Mouse (Mus musculus) retina, postnatal 1 day (tissue): Measurements from ENCODE around the gene Supt3.

Experiments
- DNase-seq: peaks from one replicate; pipeline ENCODE4 v3.0.0-alpha.2; 2012

Gene Supt3

DNA sequence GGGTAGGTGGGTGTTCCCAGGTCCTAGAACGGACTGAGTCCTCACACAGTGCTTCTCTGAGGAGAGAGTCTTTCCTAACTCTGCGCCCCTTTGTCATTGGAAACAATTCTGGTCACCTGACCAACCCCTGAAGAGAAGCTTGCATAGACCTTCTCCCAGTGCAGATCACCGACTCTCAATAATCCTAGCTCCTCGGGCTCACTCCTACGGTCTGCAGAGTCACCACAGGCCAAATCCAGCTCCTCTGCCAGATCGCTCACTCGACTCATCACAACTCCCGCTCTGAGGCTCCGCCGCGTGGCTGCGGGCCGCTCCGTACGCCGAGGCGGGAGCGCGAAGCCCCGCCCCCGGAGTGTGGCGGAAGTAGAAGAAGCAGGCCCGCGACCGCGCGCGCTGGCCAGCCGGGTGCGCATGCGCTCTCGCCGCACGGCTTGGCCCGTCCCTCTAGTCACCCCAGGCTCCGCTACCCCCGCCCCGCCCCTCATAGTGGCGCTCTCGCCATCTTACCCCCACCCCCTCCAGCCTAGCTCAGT, at the start of gene Supt3:
Gene Supt3, plus strand, starts transcription at position 415 of the 533 bp plus-strand sequence.
- peak; percentile 97 for DNase-seq

DNA sequence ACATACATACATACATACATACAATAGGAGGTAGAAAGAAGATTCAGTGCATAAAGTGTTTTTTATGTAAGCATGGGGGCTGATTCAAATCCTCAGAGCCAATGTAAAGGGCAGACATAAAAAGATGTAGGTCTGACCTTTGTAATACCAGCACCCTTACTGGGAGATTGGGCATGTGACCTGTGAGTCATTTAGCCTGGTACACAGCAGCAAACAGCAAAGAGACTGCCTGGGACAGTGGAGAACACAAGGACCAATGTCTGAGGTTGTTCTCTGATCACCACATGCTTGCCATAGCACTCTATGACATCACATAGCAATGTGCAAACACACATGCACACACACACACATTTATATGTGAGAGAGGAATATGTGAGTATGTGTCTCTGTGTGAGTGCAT, 49.3 kb upstream of the Supt3 start:
- no peak for DNase-seq

DNA sequence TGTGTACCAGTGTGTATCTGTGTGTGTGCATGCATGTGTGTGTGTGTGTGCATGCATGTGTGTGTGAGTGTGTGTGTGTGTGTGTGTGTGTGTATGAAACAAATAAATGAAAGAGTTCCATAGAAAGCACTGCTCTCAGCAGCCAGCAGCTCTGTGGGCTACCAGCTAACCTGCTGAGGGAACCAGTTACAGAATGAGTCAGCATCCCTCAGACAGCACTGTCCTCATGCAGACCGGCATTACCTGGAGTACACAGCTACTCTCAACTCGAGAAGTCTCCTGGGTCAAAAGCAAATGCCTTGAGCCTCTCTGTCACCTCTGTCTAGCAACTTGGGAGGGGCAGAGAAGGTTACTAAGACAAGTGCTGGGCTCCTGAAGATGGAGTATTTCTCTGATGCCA, 48.5 kb upstream of the Supt3 start:
- no peak for DNase-seq

DNA sequence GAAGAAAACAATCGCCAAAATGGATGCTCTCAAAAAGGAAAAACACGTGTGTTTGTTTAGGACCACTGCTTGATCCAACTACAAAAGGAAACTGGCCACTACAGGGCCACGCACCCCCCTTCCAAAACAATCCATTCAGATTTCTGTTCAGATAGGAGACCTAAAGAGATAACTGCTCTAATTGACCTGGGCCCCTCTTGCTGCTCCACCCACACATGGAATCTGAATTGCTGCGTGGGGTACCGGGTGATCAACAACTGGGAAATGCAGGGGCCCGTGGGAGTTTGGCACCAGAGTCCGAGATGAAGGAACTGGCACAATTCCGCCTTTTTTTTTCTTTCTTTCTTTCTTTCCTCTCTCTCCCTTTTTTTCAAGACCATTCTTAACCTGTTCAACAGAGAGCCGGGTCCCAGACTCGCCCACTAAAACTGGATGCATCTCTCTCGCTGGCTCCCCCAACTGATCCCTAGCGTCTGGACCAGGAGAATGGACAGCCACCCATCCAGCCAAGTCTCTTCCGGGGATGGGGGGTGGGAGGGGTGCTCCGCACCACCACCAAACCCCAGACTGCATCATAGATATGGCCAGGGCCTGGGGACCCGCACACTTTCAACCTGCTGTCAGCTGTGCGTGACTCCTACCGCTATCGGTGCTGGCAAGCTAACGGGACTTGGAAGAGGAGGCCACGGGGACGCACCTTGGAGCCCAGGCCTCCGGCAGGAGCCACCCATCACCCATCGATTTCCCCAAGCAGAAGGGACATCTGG, 43.2 kb upstream of the Supt3 start:
- DNase-seq, result peak; percentile 30

DNA sequence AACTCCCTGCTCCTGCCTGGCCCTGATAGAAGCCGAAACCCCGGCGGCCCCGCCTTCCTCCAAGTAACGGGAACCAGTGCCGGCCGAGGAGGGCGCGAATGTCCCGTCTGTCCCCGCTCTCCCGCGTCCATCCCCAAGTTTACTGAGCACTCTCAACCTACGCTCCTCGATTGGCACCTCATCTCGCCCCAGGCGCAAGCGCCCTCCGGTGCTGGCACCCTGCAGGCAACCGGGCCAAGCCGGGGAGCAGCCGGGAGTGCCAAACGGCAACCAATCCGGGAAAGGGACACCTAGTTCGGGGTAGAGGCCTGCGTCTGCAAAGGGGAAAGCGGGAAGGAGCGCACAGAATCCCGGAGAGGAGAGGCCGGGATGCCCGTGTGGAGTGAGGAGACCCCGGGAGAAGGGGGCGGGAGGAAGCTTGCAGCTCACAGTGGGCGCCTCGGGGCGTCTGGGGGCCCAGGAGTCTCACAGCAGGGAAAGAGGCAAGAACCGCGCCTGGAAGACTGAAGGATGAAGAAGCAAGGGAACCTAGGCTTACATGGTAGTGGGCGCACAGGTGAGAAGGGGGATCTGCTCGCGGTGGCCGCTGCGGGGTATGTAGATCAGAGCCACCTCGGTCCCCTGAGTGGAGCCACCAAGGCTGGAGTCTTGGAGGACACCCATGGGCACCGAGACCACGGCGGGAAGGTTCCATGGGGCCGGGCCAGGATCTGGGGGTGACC, 42.3 kb upstream of the Supt3 start:
- DNase-seq, result peak; percentile 61

DNA sequence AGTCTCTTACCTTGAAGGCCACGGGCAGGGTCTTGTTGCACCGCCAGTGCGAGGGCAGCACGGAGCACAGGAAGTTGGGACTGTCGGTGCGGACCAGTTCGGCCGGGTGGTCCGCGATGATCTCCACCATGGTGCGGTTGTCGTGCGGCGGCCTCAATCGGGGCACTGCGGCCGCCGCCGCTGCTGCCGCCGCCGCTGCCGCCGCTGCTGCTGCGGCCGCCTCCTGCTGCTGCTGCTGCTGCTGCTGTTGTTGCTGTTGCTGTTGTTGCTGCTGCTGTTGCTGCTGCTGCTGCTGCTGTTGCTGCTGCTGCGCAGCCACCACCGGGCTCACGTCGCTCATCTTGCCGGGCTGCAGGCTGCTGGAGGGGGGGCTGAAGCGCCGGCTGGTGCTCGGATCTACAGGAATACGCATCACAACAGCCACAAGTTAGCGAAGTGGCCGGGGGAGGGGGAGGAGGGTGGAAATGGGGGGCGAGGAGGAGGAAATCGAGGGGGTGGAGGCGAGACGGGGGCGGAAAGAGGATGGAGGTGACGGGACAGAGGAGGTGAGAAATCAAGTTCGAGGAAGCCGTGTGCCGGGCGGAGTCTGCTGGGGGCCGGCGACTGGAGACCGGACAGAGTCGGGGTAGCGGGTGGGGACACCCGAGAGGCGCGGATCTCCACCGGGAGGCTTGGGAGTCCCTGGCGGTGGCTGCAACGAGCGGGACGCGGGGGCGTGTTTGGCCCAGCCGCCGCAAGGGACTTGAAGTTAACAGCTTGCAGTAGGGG, 41.5 kb upstream of the Supt3 start:
- peak; percentile 61 for DNase-seq

DNA sequence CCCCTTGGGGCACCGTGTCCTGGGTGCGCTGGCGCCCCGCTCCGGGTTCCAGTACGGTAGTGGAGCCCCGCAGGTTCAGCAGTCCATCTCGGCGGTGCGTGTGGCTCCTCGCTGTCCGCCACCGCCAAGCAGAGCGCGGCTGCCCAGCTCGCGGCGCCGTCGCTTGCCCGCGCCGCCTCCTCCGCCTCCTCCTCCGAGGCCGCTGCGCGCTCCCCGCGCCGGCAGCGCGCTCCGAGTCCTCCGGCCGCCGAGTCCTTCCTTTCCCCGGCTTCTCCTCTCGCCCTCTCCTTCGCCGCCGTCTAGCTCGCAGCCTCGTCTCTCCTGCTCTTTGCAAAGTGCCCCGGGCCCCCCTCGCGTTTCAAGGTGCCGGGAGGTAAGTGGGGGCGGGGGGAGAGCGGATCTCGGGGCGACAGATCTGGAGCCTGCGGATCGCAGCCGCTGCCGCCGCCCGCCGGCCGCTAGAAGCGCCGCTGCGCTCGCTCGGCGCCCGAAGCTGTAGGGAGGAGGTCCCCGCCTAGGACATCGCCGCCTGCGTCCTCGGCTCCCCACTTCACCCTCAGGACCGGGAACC, 40.9 kb upstream of the Supt3 start:
- DNase-seq, result peak; percentile 83

DNA sequence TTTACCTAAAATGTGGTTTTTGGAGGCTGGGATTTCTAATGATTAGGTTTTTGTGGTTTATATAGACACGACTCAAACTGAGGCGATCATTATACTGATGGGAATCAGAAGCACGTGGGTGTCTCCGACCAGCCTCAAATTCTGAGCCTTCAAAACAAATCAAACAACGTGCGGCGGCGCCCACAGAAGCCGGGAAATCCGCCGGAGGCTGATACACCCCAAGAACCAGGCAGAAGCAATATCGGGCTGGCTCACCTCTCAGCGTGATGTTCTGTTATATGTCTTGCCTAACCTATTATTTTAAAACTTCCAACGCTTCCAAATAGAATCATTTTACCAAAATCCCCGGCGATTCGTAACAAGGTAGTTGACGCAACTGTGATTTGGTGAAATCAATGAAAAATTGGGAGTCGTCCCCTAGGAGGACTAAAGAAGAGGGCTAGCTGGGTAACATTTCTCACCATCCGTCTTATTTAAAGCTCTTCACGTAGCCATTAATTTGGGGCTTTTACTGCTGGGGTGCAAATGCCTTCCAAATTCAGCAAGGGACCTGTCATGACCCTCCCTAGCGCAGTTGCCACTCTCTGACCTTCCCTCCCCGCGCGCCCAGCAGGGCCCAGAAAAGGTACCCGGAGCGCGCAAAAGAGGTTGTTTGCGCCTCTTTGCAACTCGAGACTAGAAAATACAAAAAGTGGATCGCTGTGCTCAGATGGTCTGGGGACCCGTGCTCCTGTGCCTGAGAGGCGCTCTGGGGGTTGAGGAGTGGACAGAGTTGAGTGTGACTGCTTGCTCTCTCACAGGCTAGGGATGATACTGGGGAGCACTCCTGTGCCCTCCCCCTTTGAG, 39.5 kb upstream of the Supt3 start:
- peak; percentile 35 for DNase-seq

DNA sequence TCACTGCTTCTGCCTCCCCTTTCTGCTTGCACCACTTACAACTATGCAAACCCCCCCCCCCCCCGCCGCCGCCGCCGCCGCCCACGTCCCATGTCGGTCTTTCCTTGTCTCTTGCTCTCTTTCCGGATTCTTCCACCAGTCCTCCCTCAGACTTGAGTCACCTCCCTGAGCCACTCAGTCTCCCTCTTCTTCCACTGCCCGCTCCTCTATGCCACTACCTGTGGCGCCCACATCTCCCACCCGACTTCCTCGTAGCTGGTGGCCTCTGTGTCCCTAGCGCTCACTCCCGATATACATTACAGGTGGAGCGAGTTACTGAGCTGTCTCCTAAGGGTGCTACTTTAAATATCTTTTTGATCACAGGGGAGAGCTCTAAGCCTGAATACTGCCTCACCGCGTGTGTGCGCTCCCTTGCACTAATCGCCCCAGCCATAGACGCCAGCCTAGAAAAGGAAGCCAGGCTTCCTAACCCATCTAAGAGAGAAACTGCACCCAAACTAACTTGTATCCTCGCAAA, 38.8 kb upstream of the Supt3 start:
- DNase-seq, result peak; percentile 34

DNA sequence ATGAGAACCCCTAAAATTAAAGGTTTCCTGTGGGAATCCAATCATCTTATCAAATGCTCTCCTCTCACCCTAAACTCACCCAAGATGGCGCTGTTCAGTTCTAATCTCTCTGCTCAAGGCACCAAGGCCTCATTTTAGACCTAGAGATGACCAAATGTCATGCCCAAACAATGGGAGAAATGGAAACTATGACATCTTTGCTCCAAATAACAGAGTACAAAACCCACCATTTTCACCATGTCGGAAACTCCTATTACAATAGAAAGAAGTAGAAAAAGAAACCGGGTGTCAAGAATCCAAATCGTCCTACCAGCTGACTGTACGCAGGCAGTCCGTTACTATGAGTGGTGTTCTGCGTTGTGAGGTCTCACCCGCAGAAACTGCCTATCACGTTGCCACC, 34.7 kb upstream of the Supt3 start:
- no peak for DNase-seq

DNA sequence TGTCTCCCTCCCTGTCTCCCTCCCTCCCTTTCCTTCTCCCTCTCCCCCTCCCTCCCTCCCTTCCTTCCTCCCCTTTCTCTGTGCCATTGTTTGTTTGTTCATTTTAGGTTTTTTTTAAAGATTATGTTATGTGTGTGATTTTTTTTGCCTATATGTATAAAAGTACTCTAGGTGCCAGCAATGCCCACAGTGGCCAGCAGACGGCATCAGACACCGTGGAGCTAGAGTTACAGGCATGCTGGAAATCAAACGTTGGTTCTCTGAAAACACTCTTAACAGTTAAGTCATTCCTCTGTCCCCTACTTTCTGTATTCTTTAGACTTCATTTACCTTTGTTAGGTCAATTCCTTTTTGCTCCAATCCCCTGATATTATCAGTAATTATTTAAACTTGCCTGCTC, 33.2 kb upstream of the Supt3 start:
- no peak for DNase-seq

DNA sequence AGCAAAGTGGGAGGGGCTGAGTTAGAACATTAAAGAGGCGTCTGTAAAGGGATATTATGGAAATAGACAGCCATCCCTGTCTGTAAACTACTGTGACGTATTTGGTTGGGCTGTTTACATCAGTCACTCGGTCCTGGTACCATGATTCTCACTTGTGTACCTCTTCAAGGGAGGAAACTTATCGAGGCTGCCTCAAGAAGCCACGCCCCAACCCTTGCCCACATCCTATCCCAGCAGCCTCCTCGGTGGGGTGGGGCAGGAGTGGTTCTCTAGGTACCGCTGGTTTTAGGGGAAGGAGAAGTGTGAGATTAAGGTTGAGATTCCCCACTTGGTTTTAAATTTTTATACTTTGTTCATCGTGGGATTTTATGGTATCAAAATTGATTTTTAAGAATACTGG, 31.6 kb upstream of the Supt3 start:
- DNase-seq, result no peak

DNA sequence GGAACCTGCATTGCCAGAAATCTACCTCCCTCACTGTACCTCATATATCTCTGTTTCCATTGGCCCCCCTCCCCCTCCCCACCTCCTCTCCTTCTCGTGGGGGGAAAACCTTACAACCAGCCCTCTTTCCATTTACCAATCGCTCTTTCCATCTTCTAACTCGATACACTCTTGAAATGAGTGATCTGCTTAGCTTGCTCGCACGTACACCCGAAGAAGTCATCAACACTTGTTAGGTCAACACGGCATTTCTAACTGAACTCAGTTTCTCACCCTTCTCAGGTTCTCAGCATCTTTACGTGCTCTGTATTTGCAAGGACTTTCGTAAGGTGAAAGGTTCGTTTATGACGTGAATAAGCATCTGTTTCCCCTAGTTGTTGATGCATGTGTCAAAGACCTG, 10.6 kb upstream of the Supt3 start:
- no peak for DNase-seq

DNA sequence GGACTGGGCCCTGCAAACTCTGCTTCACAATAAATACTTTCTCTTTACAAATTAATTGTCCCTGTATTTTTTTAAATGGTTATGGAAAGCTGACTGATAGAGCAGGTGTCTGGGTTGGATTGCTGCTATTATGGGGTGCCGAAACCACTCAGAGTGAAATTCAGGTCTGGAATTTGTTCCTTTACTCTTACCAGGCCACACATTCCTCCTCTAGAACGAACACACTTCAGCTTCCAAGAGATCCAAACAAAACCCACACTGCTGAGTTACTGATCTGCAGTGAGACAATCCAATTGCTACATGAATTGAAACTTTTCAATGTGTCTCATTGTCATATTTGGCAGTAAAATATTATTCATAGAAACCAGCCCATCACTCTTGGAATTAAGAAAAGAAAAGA, 10.0 kb upstream of the Supt3 start:
- DNase-seq, result no peak

DNA sequence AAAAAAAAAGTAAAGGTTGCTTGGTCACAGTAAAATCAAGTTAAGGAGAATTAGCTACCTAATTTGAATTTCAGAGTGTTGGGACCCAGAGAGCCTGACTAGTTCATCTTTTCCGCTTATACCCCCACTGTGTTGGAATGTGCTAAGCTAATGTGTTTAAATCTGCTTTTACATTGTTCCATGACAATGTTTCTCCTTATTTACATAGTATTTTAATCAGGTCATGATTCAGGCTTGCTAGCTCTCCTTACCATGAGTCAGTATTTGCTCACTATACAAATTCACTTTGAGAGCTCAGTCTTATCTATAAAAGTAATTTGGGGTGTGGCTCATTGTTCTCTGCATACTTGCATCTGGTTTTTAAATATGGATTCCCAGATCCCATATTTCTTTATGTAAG, 9.6 kb upstream of the Supt3 start:
- DNase-seq, result no peak

DNA sequence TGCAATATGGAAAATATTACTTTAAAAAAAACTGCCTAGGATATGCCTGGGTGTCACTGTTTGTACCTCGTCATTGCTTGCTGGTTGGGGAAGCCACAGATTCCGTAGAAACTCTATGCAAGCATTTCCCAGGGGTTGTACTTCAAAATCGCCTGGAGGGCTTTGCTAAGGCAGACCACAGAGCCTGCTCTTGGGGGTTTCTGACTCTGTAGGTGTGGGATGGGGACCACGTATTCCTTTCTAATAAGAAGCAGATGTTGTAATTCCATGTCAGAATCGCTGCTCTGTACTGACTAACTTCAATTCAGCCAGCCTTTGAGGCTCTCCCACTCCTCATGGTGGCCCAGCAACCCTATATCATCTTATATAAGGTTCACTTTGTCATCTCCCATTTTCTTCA, 8.4 kb upstream of the Supt3 start:
- DNase-seq, result no peak

DNA sequence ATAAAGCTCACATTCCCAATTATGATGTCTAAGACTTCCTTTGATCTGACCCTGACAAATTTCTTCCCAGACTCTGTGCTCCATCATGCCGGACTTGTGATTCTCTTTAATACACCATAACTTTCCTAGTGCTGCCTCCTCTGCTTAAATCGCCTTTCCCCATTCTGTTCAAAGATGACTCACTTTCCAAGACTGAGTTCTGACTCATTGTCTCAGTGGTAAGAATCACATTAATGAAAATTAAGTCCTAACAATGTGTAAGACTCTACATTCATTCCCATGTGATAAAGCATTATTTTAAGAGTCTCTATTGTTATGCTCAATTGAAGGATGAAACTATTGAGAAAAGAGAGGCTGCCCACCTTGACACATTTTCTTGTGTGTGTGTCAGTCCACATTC, 6.1 kb upstream of the Supt3 start:
- no peak for DNase-seq

DNA sequence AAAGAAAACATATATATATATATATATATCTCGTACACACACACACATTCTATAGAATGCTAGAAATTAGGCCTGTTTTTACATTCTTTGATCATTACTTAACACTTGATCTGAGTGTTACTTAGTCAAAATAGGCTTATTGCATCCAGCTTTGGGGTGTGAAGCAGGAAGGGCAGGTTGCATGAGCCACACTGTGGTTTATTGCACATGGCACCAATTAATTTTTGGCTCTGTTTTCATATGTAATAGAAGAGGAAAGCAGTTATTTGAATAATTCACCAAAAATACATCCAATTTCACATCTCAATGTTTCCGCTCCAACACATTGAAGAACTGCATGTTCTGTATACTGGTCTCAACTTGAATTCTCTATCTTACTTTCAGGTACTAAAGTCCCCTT, 4.4 kb upstream of the Supt3 start:
- DNase-seq, result no peak

DNA sequence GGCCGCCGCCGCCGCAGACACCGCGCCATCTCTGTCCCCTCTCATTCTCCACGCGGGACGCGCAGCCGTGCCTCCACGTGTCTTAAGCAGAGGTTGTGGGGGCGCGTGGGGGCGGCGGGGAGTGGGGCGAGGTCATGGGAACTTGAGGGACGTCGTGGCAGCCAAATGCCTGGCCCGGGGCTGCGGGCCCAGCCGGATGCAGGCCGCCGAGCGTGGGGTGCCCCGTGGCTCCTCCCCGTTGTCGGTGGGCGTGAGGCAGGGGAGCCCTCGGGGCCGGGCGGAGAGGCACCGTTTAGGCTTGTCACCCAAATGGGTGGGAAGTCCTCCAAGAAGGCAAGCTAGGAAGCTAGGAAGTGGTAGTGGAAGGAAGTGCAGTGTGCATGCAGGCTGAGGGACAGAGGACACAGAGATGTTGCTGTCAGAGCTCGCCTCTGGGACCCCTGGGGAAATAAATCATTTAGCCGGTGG, 419 bp downstream of the Supt3 start:
- DNase-seq, result peak; percentile 81

DNA sequence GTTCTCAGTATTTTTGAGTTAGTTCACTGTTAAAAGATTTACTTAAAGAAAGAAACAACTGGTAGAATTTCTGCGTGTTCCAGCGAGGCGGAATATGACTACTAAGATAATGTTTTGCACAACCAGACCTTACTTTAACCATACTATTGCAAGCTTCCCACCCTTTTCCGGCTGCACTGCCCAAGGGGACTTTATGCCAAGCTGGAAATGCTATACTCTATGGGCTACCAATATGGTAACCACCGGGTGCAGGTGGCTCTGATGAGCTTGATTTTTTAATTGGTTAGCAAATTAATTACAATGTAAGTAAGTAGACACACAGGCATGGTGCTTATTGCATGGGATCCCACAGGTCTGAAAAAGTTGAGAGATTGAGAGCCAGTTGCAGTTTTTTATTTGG, 1.2 kb downstream of the Supt3 start:
- no peak for DNase-seq

DNA sequence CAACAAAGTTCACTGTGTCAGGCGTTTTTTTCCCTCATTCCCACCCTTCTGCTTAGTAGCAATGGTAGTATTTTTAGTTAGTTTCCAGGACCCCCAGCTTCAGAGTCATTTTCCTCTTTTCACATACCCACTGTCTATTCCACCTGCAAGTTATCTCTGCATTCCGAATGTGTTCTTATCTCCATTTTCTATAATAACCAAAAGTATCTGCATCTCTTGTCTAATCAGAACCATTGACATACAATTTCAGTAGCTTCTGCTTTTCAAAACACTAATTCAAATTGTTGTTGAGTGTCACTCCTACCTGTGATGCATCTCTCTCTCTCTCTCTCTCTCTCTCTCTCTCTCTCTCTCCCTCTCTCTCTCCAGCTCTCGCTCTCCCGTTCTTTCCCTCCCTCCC, 3.4 kb downstream of the Supt3 start:
- DNase-seq, result no peak

DNA sequence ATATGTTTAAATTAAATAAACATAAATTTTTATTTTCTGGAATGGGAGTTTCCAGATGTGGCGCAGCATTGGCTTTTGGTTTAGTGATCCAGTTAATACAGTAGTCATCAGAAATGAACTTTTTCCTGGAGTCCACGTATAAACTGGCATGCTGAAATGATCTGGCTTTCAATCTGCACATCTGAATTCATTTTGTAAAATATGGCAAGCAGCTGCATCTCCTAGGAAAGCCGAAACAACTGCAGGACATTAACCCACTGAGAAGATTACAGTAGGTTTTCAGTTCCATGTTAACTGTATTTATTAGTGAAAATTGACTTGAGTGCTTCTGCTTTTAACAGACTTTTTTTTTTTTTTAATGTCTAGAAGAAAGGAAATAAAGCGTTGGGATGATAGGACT, 5.4 kb downstream of the Supt3 start:
- DNase-seq, result no peak
